Mouse (Mus musculus): ENCODE data around the gene Cfap126. TPM values are rescaled to one million over a fixed set of nuclear protein-coding genes. Genes with fewer than 3 reads are reported as not detected.

Cfap126 gene
- total RNA-seq (2023) = under 1 TPM; 0.67 to 0.73 TPM

GRCm38 (mm10) chr1:171113873-171114299 is at the start of gene Cfap126:
Gene Cfap126, plus strand, starts transcription at chr1:171113918.

GRCm38 (mm10) chr1:171064491-171065242 is 49.1 kb upstream of the Cfap126 start, which contains the start of gene Fcgr3:
Gene Fcgr3, minus strand, starts transcription at chr1:171064935.

GRCm38 (mm10) chr1:171149974-171150760 is 36.4 kb downstream of the Cfap126 start, which contains the start of the genes Sdhc and Mpz:
Gene Sdhc, minus strand, starts transcription at chr1:171150603.
Gene Mpz, plus strand, starts transcription at chr1:171150711.

Other genes with a start within 250 kb of the Cfap126 start
- gene Atf6, start 246.1 kb upstream of the Cfap126 start, total RNA-seq (2023) = 10 to 100 TPM; 17.8 to 22.1 TPM
- under 1 TPM in 1 of 2 experiments, not detected in 1; 0.82 TPM for gene Gm26620, start 228.9 kb upstream of the Cfap126 start, total RNA-seq (2023)
- 1 to 10 TPM; 4.1 to 4.6 TPM for gene Dusp12, start 228.4 kb upstream of the Cfap126 start, total RNA-seq (2023)
- gene Fcrlb, start 201.0 kb upstream of the Cfap126 start, total RNA-seq (2023) = not detected
- gene Fcrla, start 186.3 kb upstream of the Cfap126 start, total RNA-seq (2023) = 10 to 100 TPM in 1 of 2 experiments, 1 to 10 TPM in 1; 3.2 to 13.9 TPM
- gene Fcgr2b, start 137.4 kb upstream of the Cfap126 start, total RNA-seq (2023) = 10 to 100 TPM; 96.5 to 99.9 TPM
- 10 to 100 TPM; 75.9 to 81.5 TPM for gene Fcgr4, start 95.0 kb upstream of the Cfap126 start, total RNA-seq (2023)
- gene Fcgr3, start 49.0 kb upstream of the Cfap126 start, total RNA-seq (2023) = 100 to 1,000 TPM; 411 to 427 TPM
- 100 to 1,000 TPM in 1 of 2 experiments, 10 to 100 TPM in 1; 76.6 to 106 TPM for gene Sdhc, start 36.7 kb downstream of the Cfap126 start, total RNA-seq (2023)
- not detected for gene Mpz, start 36.8 kb downstream of the Cfap126 start, total RNA-seq (2023)
- 1 to 10 TPM in 1 of 2 experiments, under 1 TPM in 1; 0.29 to 1.4 TPM for gene Pcp4l1, start 82.3 kb downstream of the Cfap126 start, total RNA-seq (2023)
- not detected for gene Nr1i3, start 100.1 kb downstream of the Cfap126 start, total RNA-seq (2023)
- 10 to 100 TPM; 11.9 to 16.4 TPM for gene Tomm40l, start 108.6 kb downstream of the Cfap126 start, total RNA-seq (2023)
- gene Apoa2, start 111.1 kb downstream of the Cfap126 start, total RNA-seq (2023) = under 1 TPM in 1 of 2 experiments, not detected in 1; 0.89 TPM
- gene Fcer1g, start 120.4 kb downstream of the Cfap126 start, total RNA-seq (2023) = 1,000 to 10,000 TPM; 1,085 to 1,124 TPM
- not detected for gene Adamts4, start 136.5 kb downstream of the Cfap126 start, total RNA-seq (2023)
- 10 to 100 TPM; 84.6 to 99.7 TPM for gene Ndufs2, start 137.5 kb downstream of the Cfap126 start, total RNA-seq (2023)
- gene B4galt3, start 156.4 kb downstream of the Cfap126 start, total RNA-seq (2023) = 100 to 1,000 TPM; 120 to 134 TPM
- 10 to 100 TPM; 69.2 to 78.0 TPM for gene Ppox, start 167.3 kb downstream of the Cfap126 start, total RNA-seq (2023)
- 10 to 100 TPM; 29.5 to 31.1 TPM for gene Usp21, start 174.1 kb downstream of the Cfap126 start, total RNA-seq (2023)
- 10 to 100 TPM; 47.2 to 51.2 TPM for gene Ufc1, start 181.1 kb downstream of the Cfap126 start, total RNA-seq (2023)
- 10 to 100 TPM; 23.5 to 25.8 TPM for gene Dedd, start 215.2 kb downstream of the Cfap126 start, total RNA-seq (2023)
- 10 to 100 TPM; 18.9 to 24.2 TPM for gene Nit1, start 231.7 kb downstream of the Cfap126 start, total RNA-seq (2023)
- 10 to 100 TPM; 27.1 to 34.4 TPM for gene Pfdn2, start 231.8 kb downstream of the Cfap126 start, total RNA-seq (2023)
- under 1 TPM; 0.22 to 0.40 TPM for gene Klhdc9, start 246.9 kb downstream of the Cfap126 start, total RNA-seq (2023)